Mouse (Mus musculus): ENCODE measurements around the gene Ror1. TPM values are rescaled to one million over a fixed set of nuclear protein-coding genes. Genes with fewer than 3 reads are reported as not detected.

The Ror1 gene
- not detected for polyA plus RNA-seq (2017; shearing (Covaris generic))

GRCm38 (mm10) chr4:100095685-100096595, at the start of gene Ror1:
TSS of gene Ror1 (plus strand) at chr4:100095791.

GRCm38 (mm10) chr4:100478592-100479321, 383.2 kb downstream of the Ror1 start, which contains the start of gene Ube2u:
TSS of gene Ube2u (plus strand) at chr4:100478849.

Other genes with a start within 250 kb of the Ror1 start
- 48.5 TPM for gene Pgm1, start 166.4 kb upstream of the Ror1 start, polyA plus RNA-seq (2017; shearing (Covaris generic))
- gene Itgb3bp, start 166.0 kb upstream of the Ror1 start, polyA plus RNA-seq (2017; shearing (Covaris generic)): 35.3 TPM